Mouse (Mus musculus): ENCODE data around the gene Wwp2.

GRCm38 (mm10) chr8:107386642-107387041 is 49.5 kb upstream of the Wwp2 start:
- no peak for TF ChIP-seq CTCF (IDR thresholded peaks at IDR 0.05; ENCODE audit: insufficient read depth, low read depth, low read length)
- no peak for TF ChIP-seq POLR2A (IDR thresholded peaks at IDR 0.05; ENCODE audit: insufficient read depth, low read depth, low read length)
